Mouse (Mus musculus) forebrain, embryonic 14.5 days (tissue): ENCODE data around the gene Uncx. TPM values are rescaled to one million over a fixed set of nuclear protein-coding genes. Genes with fewer than 3 reads are reported as not detected.
A peak's percentile ranks its signal among the peaks of the same experiment; 100 is the strongest.

Experiments used
- ATAC-seq: fragments of 200-750 bp; cut with Nextera tagmentation; 2 replicates; pipeline ENCODE4 v1.8.0; 2017; ENCODE audit warnings: mild to moderate bottlenecking, moderate library complexity
- DNase-seq: peaks from one replicate; pipeline ENCODE4 v3.0.0-alpha.2; 2015; ENCODE audit warnings: low spot score
- H3K27ac ChIP-seq: fragments of 300-500 bp; sonication (generic); 2 replicates; pipeline ENCODE4 v1.5.1; 2014; ENCODE audit warnings: low read depth, mild to moderate bottlenecking, control low read depth, low read length, moderate library complexity
- H3K27me3 ChIP-seq: fragments of 300-500 bp; sonication (generic); replicated peaks from 2 replicates; pipeline ENCODE4 v1.6.1; 2014; ENCODE audit warnings: low read length, control low read depth, mixed read lengths; ENCODE audit not compliant: control insufficient read depth, insufficient read depth
- H3K36me3 ChIP-seq: fragments of 300-500 bp; sonication (generic); 2 replicates; pipeline ENCODE4 v1.6.1; 2014; ENCODE audit warnings: low read length, control low read depth; ENCODE audit not compliant: control insufficient read depth, insufficient read depth
- H3K4me1 ChIP-seq: fragments of 300-500 bp; sonication (generic); 2 replicates; pipeline ENCODE4 v1.6.1; 2014; ENCODE audit warnings: antibody characterized with exemption, low read length, control low read depth; ENCODE audit not compliant: control insufficient read depth, insufficient read depth
- H3K4me2 ChIP-seq: fragments of 300-500 bp; sonication (generic); 2 replicates; pipeline ENCODE4 v1.6.1; 2014; ENCODE audit warnings: mild to moderate bottlenecking, control low read depth, low read length
- H3K4me3 ChIP-seq: fragments of 300-500 bp; sonication (generic); 2 replicates; pipeline ENCODE4 v1.5.1; 2014; ENCODE audit warnings: low read depth, low read length, control low read depth
- H3K9ac ChIP-seq: fragments of 300-500 bp; sonication (generic); 2 replicates; pipeline ENCODE4 v1.6.1; 2014; ENCODE audit warnings: mild to moderate bottlenecking, low read length, control low read depth, moderate library complexity
- H3K9me3 ChIP-seq: fragments of 300-500 bp; sonication (generic); replicated peaks from 2 replicates; pipeline ENCODE4 v1.6.1; 2016; ENCODE audit warnings: low read length, control low read depth, mixed read lengths; ENCODE audit not compliant: control insufficient read depth
- WGBS: fragments of 180-500 bp; shearing (Covaris S2); extraction: QIAGEN DNeasy Blood & Tissue Kit; methylation state at CpG from one replicate; pipeline ENCODE4 v1.1.7; 2014; 5-methylcytosine and 5-hydroxymethylcytosine counted together
- polyA plus RNA-seq: library from polyadenylated mRNA; unstranded; fragments of >200 nt; fragmentation: Nextera tagmentation; extraction: Ambion mirVana; gene quantifications from 2 replicates; pipeline ENCODE4 v1.2.1, GENCODE M21; 2014

Gene Uncx
- polyA plus RNA-seq, 1 experiment from 2014 or later = 2.3 TPM

GRCm38 (mm10) chr5:139512201-139512600 lies 31.1 kb upstream of the Uncx start:
- Histone ChIP-seq H3K4me2 (no peak overlapping the region), H3K9ac (no peak overlapping the region), H3K27ac (no peak overlapping the region), H3K4me3 (no peak overlapping the region), H3K9me3 (no peaks in the 10 kb centered on the region), H3K36me3 (no peaks in the 10 kb centered on the region), H3K27me3 (0 out of 2 replicates have a peak, but pooled peaks cover 3% of the 10 kb centered on the region), H3K4me1 (no peaks in the 10 kb centered on the region)
- WGBS = 88% methylated on average over 4 of the region's 4 CpGs
- DNase-seq (no peak), ATAC-seq (no peak)

- no peak overlapping the region for H3K27ac ChIP-seq
- H3K4me3 ChIP-seq = no peak overlapping the region
- no peaks in the 10 kb centered on the region for H3K9me3 ChIP-seq
- H3K27me3 ChIP-seq = 0 out of 2 replicates have a peak, but pooled peaks cover 5% of the 10 kb centered on the region
- no peaks in the 10 kb centered on the region for H3K4me1 ChIP-seq
- peak; percentile 83 for DNase-seq
- H3K4me2 ChIP-seq = no peak overlapping the region
- H3K9ac ChIP-seq = no peak overlapping the region
- peak; percentile 88 for ATAC-seq
- 17% methylated on average over 11 of the region's 11 CpGs for WGBS
- no peaks in the 10 kb centered on the region for H3K36me3 ChIP-seq
These were observed 27.0 kb upstream of the Uncx start for GRCm38 (mm10) chr5:139516281-139516680.

- Histone ChIP-seq H3K4me2 (no peak overlapping the region), H3K36me3 (no peaks in the 10 kb centered on the region), H3K4me1 (no peaks in the 10 kb centered on the region), H3K4me3 (no peak overlapping the region), H3K27me3 (peaks cover 5% of the 10 kb centered on the region; the same call in 1 of the 2 replicates), H3K9me3 (no peaks in the 10 kb centered on the region), H3K9ac (no peak overlapping the region), H3K27ac (no peak overlapping the region)
- WGBS = 42% methylated on average over 14 of the region's 14 CpGs
- ATAC-seq (no peak), DNase-seq (no peak)
These were observed 23.0 kb upstream of the Uncx start for GRCm38 (mm10) chr5:139520069-139520834.

GRCm38 (mm10) chr5:139521987-139522386 lies 21.3 kb upstream of the Uncx start:
- no peaks in the 10 kb centered on the region for H3K4me1 ChIP-seq
- DNase-seq (no peak), ATAC-seq (no peak)
- no peak overlapping the region for H3K4me2 ChIP-seq
- WGBS = 82% methylated on average over 10 of the region's 10 CpGs
- no peak overlapping the region for H3K4me3 ChIP-seq
- no peak overlapping the region for H3K27ac ChIP-seq
- peaks cover 7% of the 10 kb centered on the region; the same call in 1 of the 2 replicates for H3K27me3 ChIP-seq
- no peaks in the 10 kb centered on the region for H3K9me3 ChIP-seq
- H3K9ac ChIP-seq = no peak overlapping the region
- no peaks in the 10 kb centered on the region for H3K36me3 ChIP-seq

- 64% methylated on average over 7 of the region's 7 CpGs for WGBS
- ATAC-seq (no peak), DNase-seq (no peak)
- Histone ChIP-seq H3K4me1 (no peaks in the 10 kb centered on the region), H3K4me2 (no peak overlapping the region), H3K27ac (no peak overlapping the region), H3K4me3 (no peak overlapping the region), H3K9me3 (no peaks in the 10 kb centered on the region), H3K27me3 (peaks cover 5% of the 10 kb centered on the region; the same call in 1 of the 2 replicates), H3K36me3 (no peaks in the 10 kb centered on the region), H3K9ac (no peak overlapping the region)
These were observed 14.4 kb upstream of the Uncx start for GRCm38 (mm10) chr5:139528851-139529250.

GRCm38 (mm10) chr5:139535386-139535919 lies 7.8 kb upstream of the Uncx start:
- Histone ChIP-seq H3K27me3 (peaks cover 46% of the 10 kb centered on the region), H3K9ac (no peak overlapping the region), H3K9me3 (no peaks in the 10 kb centered on the region), H3K4me1 (peaks cover 15% of the 10 kb centered on the region), H3K4me2 (peak overlapping the region; percentile 33; the same call in 1 of the 2 replicates), H3K36me3 (no peaks in the 10 kb centered on the region), H3K4me3 (no peak overlapping the region), H3K27ac (peak overlapping the region; percentile 72; the same call in 1 of the 2 replicates)
- DNase-seq = peak; percentile 71
- WGBS = under 1% methylated on average over 34 of the region's 34 CpGs
- peak; percentile 63 for ATAC-seq

- peak; percentile 86 for DNase-seq
- H3K27ac ChIP-seq = peak overlapping the region; percentile 72; the same call in 1 of the 2 replicates
- under 1% methylated on average over 26 of the region's 26 CpGs for WGBS
These were observed 6.9 kb upstream of the Uncx start for GRCm38 (mm10) chr5:139536211-139536910.

GRCm38 (mm10) chr5:139536911-139537738 lies 6.2 kb upstream of the Uncx start:
- H3K4me1 ChIP-seq = peaks cover 15% of the 10 kb centered on the region
- no peak overlapping the region for H3K4me2 ChIP-seq
- H3K27ac ChIP-seq = peak overlapping the region; percentile 75
- ATAC-seq (peak; percentile 19), DNase-seq (peak; percentile 72)
- under 1% methylated on average over 18 of the region's 18 CpGs for WGBS
- no peak overlapping the region for H3K4me3 ChIP-seq
- no peaks in the 10 kb centered on the region for H3K36me3 ChIP-seq
- H3K27me3 ChIP-seq = peaks cover 61% of the 10 kb centered on the region
- H3K9ac ChIP-seq = no peak overlapping the region
- H3K9me3 ChIP-seq = no peaks in the 10 kb centered on the region

More at GRCm38 (mm10) chr5:139536211-139536910, 6.9 kb upstream of the Uncx start:
- H3K4me1 ChIP-seq = peaks cover 15% of the 10 kb centered on the region
- H3K4me3 ChIP-seq = no peak overlapping the region
- ATAC-seq = peak; percentile 57
- no peaks in the 10 kb centered on the region for H3K9me3 ChIP-seq
- H3K27me3 ChIP-seq = peaks cover 54% of the 10 kb centered on the region
- no peak overlapping the region for H3K9ac ChIP-seq
- peak overlapping the region; percentile 33; the same call in 1 of the 2 replicates for H3K4me2 ChIP-seq
- no peaks in the 10 kb centered on the region for H3K36me3 ChIP-seq
